Mouse (Mus musculus) cerebellum, postnatal 36 days (tissue): ENCODE data around the gene Wbp2.

Source experiments
- DNase-seq, 2 experiments: peaks; one replicate each; pipeline ENCODE4 v3.0.0; 2021 to 2022; ENCODE audit warnings: mixed read lengths in 2 of 2

Wbp2 gene

DNA sequence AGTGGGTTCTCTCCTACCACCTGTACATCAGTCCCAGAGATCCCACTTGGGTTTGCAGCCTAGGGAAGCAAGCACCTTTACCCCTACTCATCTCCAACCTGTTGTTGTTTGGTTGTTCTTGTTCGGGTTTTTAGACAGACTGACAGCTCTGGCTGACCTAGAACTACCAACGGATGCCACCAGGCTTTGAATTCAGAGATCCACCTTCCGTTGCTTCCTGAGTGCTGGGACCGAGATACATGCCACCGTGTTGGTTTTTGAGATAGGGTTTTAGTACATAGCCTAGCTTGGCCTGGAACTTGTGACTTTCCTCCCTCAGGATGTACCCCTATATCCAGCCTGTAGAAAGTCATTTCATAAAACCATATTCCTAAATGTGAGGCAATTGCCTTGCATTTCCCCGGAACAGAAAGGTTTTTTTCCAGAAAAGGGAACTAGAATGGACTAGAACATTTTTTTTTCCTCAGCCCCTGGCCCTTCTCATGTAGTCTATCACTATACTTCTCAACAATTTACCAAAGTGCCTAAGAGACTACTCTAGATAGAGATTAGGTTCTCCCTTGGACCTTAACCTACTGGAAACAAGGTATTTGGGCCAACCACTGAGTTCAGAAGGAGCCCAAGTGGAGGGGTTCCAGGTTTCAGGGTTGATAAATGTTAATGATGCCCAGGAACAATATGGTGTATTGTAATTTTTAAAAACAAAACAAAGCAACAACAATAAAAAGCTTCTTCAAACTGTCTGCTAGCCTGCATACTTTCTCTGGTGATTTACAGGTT, 57.5 kb downstream of the Wbp2 start:
- no peak for DNase-seq
